Mouse (Mus musculus): ENCODE data around the gene Vmn1r224.

DNA sequence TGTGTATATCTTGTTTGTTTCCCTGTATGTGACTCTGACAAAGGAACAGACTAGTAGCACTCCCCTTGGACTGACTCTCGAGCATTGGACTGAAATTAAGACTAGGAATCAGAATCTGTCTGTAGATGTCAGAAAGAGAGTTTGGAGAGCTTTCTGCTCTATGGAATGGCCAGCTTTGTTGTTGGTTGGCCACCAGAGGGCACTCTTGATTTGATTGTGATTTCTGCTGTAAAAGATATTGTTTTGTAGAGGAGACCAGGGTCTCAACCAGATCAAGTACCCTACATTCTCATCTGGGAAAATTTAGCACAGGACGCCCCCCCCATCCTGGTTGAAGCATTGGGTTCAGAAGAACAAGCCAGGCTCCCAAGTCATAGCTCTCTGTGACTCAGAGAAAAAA, 14.8 kb upstream of the Vmn1r224 start:
- TF ChIP-seq EP300 (IDR thresholded peaks at IDR 0.05) (no peak), CTCF (IDR thresholded peaks at IDR 0.05) (no peak)

Data from lung, postnatal 0 days (tissue).